Mouse (Mus musculus): ENCODE data around the gene Robo4. TPM values are rescaled to one million over a fixed set of nuclear protein-coding genes. Genes with fewer than 3 reads are reported as not detected.

The Robo4 gene
- total and polyA plus RNA-seq, 3 experiments, result not detected

GRCm38 (mm10) chr9:37390891-37391290 is 10.8 kb upstream of the Robo4 start:
- Histone ChIP-seq H3K4me3 (replicated peaks in 1 of 3; ENCODE audit: low read depth in 2 of 3, low read length in 2 of 3, poor library complexity in 1 of 3) (no peak overlapping the region), H3K27ac (ENCODE audit: insufficient read depth, low read depth) (no peak overlapping the region)
- in situ Hi-C loops (cut with MboI; ENCODE audit: low pct_ligation_motif_present, low pct_unique_long_range_greater_than_20kb, low sequenced_read_pairs), result no loop called here

GRCm38 (mm10) chr9:37392071-37392470 is 9.6 kb upstream of the Robo4 start:
- Histone ChIP-seq H3K79me2 (replicated peaks; ENCODE audit: control insufficient read depth, extremely low read depth, insufficient read depth, poor library complexity, severe bottlenecking) (no peaks in the 10 kb centered on the region), H3K4me3 (replicated peaks in 1 of 3; ENCODE audit: low read depth in 2 of 3, low read length in 2 of 3, poor library complexity in 1 of 3) (no peak overlapping the region), H3K36me3 (replicated peaks in 1 of 2; ENCODE audit: control insufficient read depth in 1 of 2, insufficient read depth in 1 of 2, low read length in 1 of 2) (no peaks in the 10 kb centered on the region), H3K27me3 (replicated peaks) (no peaks in the 10 kb centered on the region), H3K27ac (ENCODE audit: insufficient read depth, low read depth) (no peak overlapping the region), H3K4me2 (ENCODE audit: insufficient read depth, low read depth, poor library complexity, severe bottlenecking) (no peak overlapping the region), H3K9me3 (replicated peaks; ENCODE audit: low read length) (no peaks in the 10 kb centered on the region), H3K9ac (ENCODE audit: insufficient read depth, low read depth) (no peak overlapping the region), H3K4me1 (ENCODE audit: control insufficient read depth in 1 of 2, insufficient read depth in 2 of 2) (no peaks in the 10 kb centered on the region)
- no peak for DNase-seq (ENCODE audit: extremely low read depth)
- dilution Hi-C loops (cut with MboI; ENCODE audit: extremely low pct_ligation_motif_present, extremely low pct_unique_long_range_greater_than_20kb, low sequenced_read_pairs) (no loop called here), in situ Hi-C loops (cut with MboI; ENCODE audit: low pct_ligation_motif_present, low pct_unique_long_range_greater_than_20kb, low sequenced_read_pairs) (no loop called here)
- no peak for TF ChIP-seq E2F4 (IDR thresholded peaks at IDR 0.05; ENCODE audit: insufficient replicate concordance, low read depth, low read length)
- no peak for TF ChIP-seq ZNF384 (IDR thresholded peaks at IDR 0.05; ENCODE audit: low read depth, low read length)
- TF ChIP-seq GABPA (IDR thresholded peaks at IDR 0.05; ENCODE audit: insufficient replicate concordance, low read depth, low read length), result no peak
- TF ChIP-seq ZMIZ1 (IDR thresholded peaks at IDR 0.05; ENCODE audit: low read depth, low read length), result no peak
- no peak for TF ChIP-seq CHD1 (IDR thresholded peaks at IDR 0.05; ENCODE audit: low read depth, low read length)
- TF ChIP-seq IRF4 (IDR thresholded peaks at IDR 0.05; ENCODE audit: low read depth, low read length), result no peak
- TF ChIP-seq ETS1 (conservative IDR thresholded peaks at IDR 0.05; ENCODE audit: low read depth, low read length), result no peak
- no peak for TF ChIP-seq MAZ (IDR thresholded peaks at IDR 0.05; ENCODE audit: low read depth, low read length)
- TF ChIP-seq TBP (conservative IDR thresholded peaks at IDR 0.05; ENCODE audit: low read depth, low read length), result no peak
- no peak for TF ChIP-seq ZC3H11A (IDR thresholded peaks at IDR 0.05; ENCODE audit: low read depth, low read length)
- TF ChIP-seq CHD2 (IDR thresholded peaks at IDR 0.05; ENCODE audit: low read length), result no peak
- TF ChIP-seq PAX5 (IDR thresholded peaks at IDR 0.05; ENCODE audit: low read length), result no peak
- no peak for TF ChIP-seq TCF12 (IDR thresholded peaks at IDR 0.05; ENCODE audit: low read depth, low read length)
- no peak for TF ChIP-seq RCOR1 (conservative IDR thresholded peaks at IDR 0.05; ENCODE audit: low read depth, low read length)
- TF ChIP-seq MXI1 (IDR thresholded peaks at IDR 0.05; ENCODE audit: low read depth, low read length), result no peak
- TF ChIP-seq SIN3A (IDR thresholded peaks at IDR 0.05; ENCODE audit: low read length), result no peak

More at GRCm38 (mm10) chr9:37390891-37391290, 10.8 kb upstream of the Robo4 start:
- no peaks in the 10 kb centered on the region for H3K79me2 ChIP-seq (replicated peaks; ENCODE audit: control insufficient read depth, extremely low read depth, insufficient read depth, poor library complexity, severe bottlenecking)
- no peaks in the 10 kb centered on the region for H3K9me3 ChIP-seq (replicated peaks; ENCODE audit: low read length)
- TF ChIP-seq CHD1 (IDR thresholded peaks at IDR 0.05; ENCODE audit: low read depth, low read length) (no peak), MAFK (IDR thresholded peaks at IDR 0.05; ENCODE audit: insufficient replicate concordance, low read length) (no peak), MXI1 (IDR thresholded peaks at IDR 0.05; ENCODE audit: low read depth, low read length) (no peak), TBP (conservative IDR thresholded peaks at IDR 0.05; ENCODE audit: low read depth, low read length) (no peak), EP300 (IDR thresholded peaks at IDR 0.05; ENCODE audit: low read length) (no peak), ZKSCAN1 (IDR thresholded peaks at IDR 0.05; ENCODE audit: borderline replicate concordance, low read depth, low read length) (no peak), USF1 (IDR thresholded peaks at IDR 0.05; ENCODE audit: low read depth, low read length) (no peak), HCFC1 (IDR thresholded peaks at IDR 0.05; ENCODE audit: low read depth, low read length) (no peak), RCOR1 (conservative IDR thresholded peaks at IDR 0.05; ENCODE audit: low read depth, low read length) (no peak), POLR2A (IDR thresholded peaks at IDR 0.05; ENCODE audit: low read depth, low read length) (no peak), ELF1 (IDR thresholded peaks at IDR 0.05; ENCODE audit: low read depth, low read length) (no peak), MAX (IDR thresholded peaks at IDR 0.05; ENCODE audit: low read length) (no peak), RAD21 (IDR thresholded peaks at IDR 0.05; ENCODE audit: low read depth, low read length) (no peak), PAX5 (IDR thresholded peaks at IDR 0.05; ENCODE audit: low read length) (no peak), SMC3 (IDR thresholded peaks at IDR 0.05; ENCODE audit: low read depth, low read length) (no peak)
- no peaks in the 10 kb centered on the region for H3K36me3 ChIP-seq (replicated peaks in 1 of 2; ENCODE audit: control insufficient read depth in 1 of 2, insufficient read depth in 1 of 2, low read length in 1 of 2)
- dilution Hi-C loops (cut with MboI; ENCODE audit: extremely low pct_ligation_motif_present, extremely low pct_unique_long_range_greater_than_20kb, low sequenced_read_pairs), result no loop called here
- no peak for DNase-seq (ENCODE audit: extremely low read depth)
- H3K4me2 ChIP-seq (ENCODE audit: insufficient read depth, low read depth, poor library complexity, severe bottlenecking), result no peak overlapping the region
- H3K4me1 ChIP-seq (ENCODE audit: control insufficient read depth in 1 of 2, insufficient read depth in 2 of 2), result no peaks in the 10 kb centered on the region
- no peak overlapping the region for H3K9ac ChIP-seq (ENCODE audit: insufficient read depth, low read depth)
- H3K27me3 ChIP-seq (replicated peaks), result no peaks in the 10 kb centered on the region

Measured in CH12.LX (cell line).